Mouse (Mus musculus) skeletal muscle tissue, adult 2 months (tissue): ENCODE data around the gene Tac2.
A peak's percentile ranks its signal among the peaks of the same experiment; 100 is the strongest.

Experiments used
- DNase-seq: peaks from one replicate; pipeline ENCODE4 v3.0.0-alpha.2; 2012; ENCODE audit warnings: low read depth, low spot score

The Tac2 gene

DNA sequence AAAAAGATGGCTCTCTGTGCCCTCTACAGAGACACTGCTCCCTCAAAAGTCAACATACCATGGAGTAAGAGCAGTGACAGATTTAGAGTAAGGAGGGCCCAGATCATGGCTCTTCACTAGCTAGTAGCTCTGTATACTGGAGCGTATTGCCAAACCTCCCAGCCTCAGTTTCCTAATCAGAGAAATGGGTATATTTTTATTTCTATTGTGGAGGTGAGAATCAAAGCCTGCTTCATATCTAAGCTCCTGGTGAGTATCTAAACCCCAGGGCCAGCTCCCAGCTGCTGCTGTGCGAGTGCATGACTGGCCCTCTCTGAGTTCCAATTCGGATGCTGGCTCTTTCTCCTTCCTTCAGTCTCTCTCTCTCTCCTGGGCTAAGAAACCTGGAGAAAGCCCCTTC, at the start of gene Tac2:
Tac2 (plus strand) TSS at position 301 of the 400 bp plus-strand sequence.
- no peak for DNase-seq

GRCm38 (mm10) chr10:127674794-127675522, 49.3 kb upstream of the Tac2 start:
- peak; percentile 94 for DNase-seq

DNA sequence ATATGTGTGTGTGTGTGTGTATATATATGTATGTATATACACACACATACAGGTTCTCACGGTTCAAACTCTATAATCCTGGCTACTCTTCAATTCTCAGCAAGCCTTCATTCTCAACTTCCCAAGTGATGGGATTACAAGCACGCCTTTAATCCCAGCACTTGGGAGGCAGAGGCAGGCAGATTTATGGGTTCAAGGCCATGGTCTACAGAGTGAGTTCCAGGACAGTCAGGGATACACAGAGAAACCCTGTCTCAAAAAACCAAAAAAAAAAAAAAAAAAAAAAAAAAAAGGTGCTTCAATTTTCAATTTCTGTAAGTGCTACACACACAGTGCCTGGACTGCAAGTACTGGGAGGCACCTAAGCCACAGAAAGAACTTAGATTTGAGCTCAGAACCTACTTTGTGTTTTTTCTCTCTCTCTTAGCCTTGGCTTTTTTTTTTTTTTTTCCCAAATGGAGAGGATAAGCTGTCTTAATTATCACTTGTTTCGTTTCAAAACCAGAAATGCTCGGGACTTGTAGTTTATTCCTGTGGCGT, 48.3 kb upstream of the Tac2 start:
- DNase-seq: no peak

GRCm38 (mm10) chr10:127676691-127677548, 47.4 kb upstream of the Tac2 start:
- peak; percentile 98 for DNase-seq

GRCm38 (mm10) chr10:127677591-127678336, 46.5 kb upstream of the Tac2 start:
- DNase-seq: no peak

DNA sequence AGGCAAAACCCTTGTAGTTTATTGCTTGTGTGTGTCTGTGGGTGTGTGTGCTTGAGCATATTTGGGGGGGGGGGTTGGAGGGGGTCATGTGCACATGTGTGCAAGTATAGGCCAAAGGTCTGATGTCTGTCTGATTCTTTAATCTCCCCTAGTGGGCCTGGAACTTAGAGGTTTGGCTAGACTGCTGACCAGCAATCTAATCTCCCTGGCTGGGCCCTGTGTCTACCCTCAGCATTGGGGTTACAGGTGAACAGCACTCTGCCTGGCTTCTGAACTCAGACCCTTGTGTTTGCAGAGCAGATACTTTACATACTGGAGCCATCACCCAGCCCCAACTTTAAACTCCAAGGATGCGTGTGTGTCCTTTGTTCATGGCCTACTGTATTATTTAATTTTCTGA, 45.1 kb upstream of the Tac2 start:
- DNase-seq: no peak

- no peak for DNase-seq
Measured at GRCm38 (mm10) chr10:127679881-127680280, 44.4 kb upstream of the Tac2 start.

GRCm38 (mm10) chr10:127682886-127683285, 41.4 kb upstream of the Tac2 start:
- no peak for DNase-seq

DNA sequence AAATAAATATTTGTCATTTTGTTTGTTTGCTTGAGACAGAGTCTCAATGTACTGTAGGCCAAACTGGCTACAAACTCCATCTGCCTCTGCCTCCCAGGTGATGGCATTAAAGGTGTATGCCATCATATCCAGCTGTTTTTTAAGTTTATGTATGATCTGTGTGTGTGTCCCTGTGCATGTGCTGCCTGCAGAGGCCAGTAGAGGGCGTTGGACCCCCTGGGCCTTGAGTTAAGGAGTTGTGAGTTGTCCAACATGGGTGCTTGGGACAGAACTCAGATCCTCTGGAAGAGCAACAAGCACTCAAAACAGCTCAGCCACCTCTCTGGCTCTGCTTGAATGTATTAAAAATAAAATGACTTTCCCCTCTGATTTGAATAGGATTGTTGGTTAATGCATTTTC, 33.2 kb upstream of the Tac2 start:
- no peak for DNase-seq

GRCm38 (mm10) chr10:127694636-127695035, 29.6 kb upstream of the Tac2 start:
- DNase-seq: no peak

- DNase-seq: no peak
Measured at GRCm38 (mm10) chr10:127695775-127696174, 28.5 kb upstream of the Tac2 start.

GRCm38 (mm10) chr10:127698966-127699365, 25.3 kb upstream of the Tac2 start:
- no peak for DNase-seq

GRCm38 (mm10) chr10:127703299-127703698, 21.0 kb upstream of the Tac2 start:
- DNase-seq: no peak

DNA sequence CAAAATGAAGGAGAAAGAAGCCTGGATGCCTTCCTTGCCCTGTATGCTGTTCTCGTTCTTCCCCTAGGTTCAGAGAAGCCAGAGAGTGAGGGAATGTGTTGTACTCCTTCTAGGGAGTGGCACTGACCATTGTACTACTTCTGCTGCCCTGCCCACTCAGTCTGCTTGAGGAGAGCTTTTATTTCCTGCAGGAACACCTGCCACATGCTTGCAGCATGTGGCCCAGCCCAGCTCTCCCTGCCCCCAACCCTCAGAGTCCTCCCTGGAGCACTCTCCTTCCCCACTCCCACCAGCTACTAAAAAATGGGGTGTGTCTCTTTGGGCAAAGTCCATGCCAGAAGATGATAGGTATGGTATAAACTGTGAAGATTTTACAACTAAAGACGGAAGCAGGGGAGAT, 20.0 kb upstream of the Tac2 start:
- DNase-seq: no peak

GRCm38 (mm10) chr10:127704766-127705220, 19.5 kb upstream of the Tac2 start, which contains the start of gene Myo1a:
TSS of gene Myo1a (plus strand) at chr10:127705170.
- no peak for DNase-seq

- no peak for DNase-seq
Measured at GRCm38 (mm10) chr10:127705783-127706182, 18.5 kb upstream of the Tac2 start.

GRCm38 (mm10) chr10:127707721-127708120, 16.6 kb upstream of the Tac2 start:
- DNase-seq: no peak

DNA sequence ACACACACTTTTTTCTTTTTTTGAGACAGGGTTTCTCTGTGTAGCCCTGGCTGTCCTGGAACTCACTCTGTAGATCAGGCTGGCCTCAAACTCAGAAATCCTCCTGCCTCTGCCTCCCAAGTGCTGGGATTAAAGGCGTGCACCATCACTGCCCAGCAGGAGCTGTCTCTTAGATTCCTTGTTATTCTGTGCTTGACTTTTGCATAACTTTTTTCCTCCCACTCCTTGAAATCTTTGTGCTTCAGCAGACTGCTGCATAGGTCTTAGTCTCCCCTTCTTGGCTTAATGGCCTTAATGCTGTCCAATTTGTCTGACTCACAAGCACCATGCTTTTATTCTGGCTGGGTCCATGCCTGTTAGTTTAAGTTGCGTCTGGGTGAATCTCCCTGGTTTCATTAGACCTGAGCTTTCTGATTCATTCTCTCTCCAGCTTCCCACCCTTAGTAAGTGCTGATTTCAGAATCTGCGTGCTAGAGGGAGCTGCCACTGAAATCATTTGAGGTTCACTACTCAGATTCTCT, 15.4 kb upstream of the Tac2 start:
- no peak for DNase-seq

GRCm38 (mm10) chr10:127710331-127710730, 13.9 kb upstream of the Tac2 start:
- DNase-seq: no peak

- DNase-seq: no peak
Measured at GRCm38 (mm10) chr10:127712736-127713135, 11.5 kb upstream of the Tac2 start.

GRCm38 (mm10) chr10:127721671-127722418, 2.4 kb upstream of the Tac2 start:
- DNase-seq: no peak
